Mouse (Mus musculus): ENCODE results near the gene C3.

Gene C3

DNA sequence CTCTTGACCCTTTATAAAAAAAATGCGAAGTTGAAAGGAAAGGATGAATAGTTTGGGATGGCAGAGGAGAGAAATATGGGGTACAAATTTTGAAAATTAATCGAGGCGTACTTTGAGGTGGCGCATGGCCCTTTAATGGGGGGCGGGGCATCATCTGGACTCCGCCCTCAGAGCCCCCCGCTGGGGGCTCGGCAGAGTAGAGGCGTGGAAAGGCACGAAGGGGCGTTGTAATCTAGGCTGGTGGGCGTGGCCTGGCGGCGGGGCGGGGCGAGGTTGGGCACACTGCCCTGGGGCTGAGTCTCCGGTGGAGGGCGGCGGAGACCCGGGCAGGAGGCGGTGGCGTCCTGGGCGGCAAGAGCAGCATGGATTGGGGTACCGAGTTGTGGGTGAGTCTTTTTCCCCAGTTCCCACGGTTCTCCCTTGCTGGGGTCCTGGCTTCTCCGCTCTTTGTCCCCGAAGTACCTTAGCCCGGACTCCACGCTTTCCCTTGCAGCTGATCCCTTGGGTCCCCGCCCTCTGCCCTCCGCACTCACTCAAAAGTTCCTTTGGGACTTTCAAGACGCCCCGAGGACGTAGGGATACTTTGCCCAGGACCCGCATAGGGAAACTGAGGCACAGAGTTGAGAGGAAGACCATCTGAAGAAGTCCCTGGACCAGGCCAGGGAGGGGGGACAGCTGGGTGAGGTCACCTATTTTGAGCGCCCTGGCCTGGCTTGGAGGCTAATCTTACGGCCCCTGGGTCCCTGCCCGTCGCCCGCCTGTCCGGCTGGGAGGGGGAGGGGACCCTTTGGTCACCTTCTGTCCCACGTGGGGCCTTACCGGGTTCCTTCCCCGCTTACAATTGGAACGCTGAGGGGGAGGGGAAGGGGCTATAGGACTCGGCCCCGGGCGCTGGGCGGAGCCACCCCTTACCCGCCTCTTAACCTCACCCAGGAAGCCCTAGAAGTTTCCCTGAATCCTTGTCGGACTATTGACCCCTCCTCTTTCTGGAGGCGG lies 21.5 kb upstream of the C3 start, which contains the start of gene Trip10:
TSS of gene Trip10 (plus strand) at position 270 of the 996 bp plus-strand sequence.
- DNase-seq = peak; percentile 96

DNA sequence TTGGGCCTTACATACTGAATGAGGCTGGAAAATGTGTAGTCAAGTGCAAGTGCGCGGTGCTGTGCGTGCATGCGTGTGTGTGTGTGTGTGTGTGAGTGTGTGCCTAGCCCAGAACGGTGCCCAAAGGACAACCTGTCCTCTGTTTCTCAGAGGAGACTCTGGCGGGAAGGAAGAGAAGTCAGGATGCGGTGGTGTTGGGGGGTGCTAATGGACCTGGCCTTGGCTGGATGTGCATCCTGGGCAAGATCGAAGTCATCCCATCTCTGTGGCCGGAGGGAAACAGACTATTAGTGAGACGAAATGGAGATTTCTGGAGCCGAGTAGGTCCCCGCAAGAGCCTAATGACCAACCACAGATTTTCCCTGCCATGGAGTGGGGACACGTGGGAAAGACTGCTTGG lies 20.8 kb upstream of the C3 start:
- no peak for DNase-seq

DNA sequence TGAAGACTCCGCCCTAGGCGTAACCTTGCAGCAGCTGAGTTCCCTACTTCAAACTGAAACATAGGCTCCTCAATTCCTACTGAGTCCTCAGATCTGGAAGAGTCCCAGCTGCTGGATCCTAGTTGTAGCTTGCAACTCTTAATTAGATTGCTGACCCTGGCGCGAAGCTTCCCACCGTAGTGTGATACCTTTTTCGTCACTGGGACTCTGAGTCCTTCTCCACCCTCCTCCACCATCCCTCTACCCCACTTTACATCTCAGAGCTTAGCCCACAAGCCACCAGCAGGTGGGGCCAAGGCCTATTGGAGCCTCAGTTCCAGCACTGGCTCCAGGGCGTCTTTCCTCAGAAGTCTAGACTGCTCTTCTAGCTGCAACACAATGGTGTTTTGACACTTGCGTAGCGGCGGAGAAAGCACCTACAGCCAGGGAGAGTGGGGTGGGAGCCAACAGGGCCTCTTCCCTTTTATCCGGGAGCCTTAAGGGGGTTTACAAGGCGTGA lies 20.3 kb upstream of the C3 start, which contains the start of gene Gpr108:
TSS of gene Gpr108 (minus strand) at position 246 of the 499 bp plus-strand sequence.
- peak; percentile 92 for DNase-seq

DNA sequence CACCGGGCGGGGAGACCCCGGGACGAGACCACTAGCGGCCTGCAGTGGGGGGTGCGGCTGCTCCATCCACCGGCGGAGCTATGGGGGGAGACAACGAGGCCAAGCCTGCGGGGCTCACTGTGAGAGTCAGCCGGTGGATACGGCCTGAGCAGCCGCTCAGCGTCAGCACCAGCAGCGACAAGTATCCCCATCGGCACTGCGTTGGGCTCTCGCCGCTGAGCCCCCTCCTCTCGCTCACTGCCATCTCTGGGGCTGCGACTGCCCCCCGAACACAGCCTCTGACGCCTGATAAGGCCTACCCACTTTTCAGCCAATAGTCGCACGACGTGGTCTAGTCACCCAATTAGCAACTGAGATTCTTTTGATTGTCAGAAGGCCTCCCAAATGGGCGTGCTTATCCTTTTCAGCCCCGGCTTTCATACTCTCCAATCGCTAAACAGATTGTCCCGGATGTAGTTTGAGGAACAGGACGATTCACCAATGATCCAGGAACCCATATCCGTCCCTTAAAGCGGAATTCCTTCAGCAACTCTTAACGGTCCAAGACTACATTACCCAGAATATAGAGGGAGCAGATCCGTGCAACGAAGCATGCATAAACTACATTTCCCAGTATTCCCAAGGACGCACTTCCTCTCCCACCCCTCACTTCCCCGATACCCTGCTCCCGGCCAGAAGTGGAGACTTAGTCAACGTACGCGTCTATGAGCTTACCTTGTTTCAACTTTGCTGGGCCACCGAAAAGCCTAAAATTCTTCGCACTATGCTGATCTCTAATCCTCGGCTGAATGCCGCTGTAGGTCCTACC lies 19.7 kb upstream of the C3 start:
- DNase-seq = peak; percentile 96

DNA sequence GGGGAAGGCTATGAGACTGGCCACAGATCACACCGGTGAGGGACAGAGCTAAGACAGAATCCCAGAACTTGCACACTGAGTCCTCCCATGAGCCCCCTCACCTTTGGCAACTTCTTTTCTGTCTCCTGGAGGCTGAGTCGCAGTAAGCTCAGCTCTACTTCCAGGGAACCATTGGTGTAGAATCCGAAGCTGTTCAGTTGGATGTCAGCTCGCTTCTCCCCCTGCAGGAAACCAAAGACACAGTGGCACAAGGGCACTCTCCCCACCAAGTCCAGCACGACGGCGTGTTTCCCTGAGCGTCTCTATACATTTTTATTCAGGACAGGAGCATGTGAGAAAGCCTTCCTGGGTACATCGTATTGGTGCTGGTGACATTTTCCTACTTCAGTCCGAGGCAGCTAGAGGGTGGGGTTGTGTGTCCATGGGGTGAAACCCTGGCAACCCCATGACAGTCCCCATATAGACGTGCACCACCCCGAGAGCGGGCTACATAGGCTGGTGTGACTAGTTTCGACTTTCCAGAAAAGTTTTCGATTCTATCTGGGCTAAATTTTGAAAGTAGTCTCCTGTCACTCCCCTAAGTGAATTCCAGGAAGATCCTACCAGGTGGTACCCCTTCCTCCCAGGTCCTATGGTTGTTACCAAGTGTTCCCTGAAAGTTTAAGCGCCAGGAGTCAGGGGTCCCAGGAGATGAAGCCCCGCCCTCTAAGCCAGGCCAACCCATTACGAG lies 18.9 kb upstream of the C3 start:
- DNase-seq = peak; percentile 90

DNA sequence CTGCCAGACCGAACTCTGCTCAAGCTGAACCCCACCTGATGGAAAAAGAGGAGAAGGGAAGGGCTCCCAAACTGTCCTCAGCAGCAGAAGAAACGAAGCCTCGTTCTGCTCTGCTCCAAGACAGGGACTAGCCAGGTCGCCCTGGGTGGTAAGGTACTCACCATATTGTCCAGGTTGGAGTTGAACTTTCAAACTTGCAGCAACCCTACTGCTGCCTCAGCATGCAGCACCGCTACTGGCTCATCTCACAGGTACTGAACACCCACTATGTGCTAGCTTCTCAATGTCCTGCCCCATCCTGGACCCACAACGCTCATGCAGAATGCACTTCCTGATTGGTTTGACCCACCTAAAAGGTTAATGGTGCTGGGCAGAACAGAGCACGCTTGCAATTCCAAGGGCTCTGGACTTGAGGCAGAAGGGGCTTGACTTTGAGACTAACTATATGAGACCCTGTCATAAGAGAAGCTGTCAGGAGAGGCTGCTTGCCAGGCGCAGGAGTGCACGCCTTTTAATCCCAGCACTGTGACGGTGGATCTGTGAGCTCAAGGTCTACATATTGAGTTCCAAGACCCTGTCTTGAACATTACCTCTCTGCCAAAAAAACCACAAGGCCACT lies 17.5 kb upstream of the C3 start:
- no peak for DNase-seq

DNA sequence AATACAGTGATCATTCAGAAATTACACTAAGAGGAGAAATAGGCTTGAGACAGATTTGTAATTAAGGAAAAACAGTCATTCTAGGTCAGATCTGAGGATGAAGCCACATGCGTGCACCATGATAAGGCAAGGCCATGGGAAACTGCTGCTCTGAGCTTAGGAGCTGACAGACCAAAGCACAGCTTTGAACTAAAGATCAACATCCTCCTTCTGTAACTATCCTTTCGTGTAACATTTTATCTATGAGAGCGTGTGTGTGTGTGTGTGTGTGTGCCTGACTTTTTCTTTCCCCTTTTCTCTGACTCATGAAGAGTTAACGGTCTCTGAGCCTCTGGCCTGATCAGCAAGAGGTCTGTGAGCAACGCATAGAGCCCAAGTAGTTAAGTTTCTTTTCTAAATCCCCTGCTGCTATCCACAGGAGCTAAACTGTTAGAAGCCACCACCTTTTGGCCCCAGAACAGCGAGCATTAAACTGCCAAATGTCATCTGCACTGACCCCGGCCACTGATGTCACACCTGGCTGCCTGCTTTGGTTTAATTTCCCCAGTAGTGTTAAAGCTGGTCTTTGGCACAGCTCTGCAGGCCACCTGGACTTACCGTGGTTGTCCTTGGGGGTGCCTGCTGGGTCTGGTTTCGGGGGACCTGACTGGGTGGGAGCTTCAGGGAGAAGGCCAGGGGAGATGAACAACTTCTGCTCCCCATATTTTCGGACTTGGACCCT lies 15.9 kb upstream of the C3 start:
- DNase-seq = no peak

DNA sequence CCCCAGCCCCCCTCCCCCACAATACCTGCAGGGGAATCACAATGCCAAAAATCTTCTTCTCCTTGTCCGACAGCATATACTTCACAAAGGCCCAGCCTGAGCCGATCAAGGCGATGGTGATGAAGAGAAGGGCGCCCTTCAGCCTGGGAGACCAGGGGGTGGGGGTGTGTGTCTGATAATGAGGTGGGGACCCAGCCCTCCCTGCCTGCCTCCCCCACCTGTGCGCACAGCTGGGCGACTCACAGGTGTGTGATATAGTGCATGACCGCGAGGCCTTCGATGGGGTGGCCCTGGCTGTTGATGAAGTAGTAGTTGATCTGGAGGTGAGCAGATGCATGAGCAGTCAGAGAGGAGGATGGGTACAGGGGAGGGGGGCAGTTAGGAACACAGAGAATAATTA lies 9.2 kb upstream of the C3 start:
- DNase-seq = no peak

DNA sequence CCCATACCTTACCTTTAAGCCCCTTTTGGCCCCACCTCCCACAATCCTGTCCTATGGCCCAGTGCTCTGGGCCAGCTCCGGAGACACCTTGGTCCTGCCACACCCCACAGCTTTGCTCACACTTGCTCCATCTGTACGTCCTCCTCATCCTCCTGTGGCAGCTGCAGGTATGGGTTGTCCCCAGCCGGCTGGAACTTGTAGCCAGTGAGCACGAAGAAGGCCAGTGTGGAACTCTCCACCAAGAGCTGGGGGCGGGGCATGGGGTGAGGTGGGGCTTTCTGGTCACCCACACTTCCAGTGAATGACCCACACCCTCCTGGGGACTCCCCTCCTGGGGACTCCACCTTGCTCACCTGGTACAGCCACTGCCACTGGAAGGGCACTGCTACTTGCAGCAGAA lies 7.9 kb upstream of the C3 start:
- no peak for DNase-seq

DNA sequence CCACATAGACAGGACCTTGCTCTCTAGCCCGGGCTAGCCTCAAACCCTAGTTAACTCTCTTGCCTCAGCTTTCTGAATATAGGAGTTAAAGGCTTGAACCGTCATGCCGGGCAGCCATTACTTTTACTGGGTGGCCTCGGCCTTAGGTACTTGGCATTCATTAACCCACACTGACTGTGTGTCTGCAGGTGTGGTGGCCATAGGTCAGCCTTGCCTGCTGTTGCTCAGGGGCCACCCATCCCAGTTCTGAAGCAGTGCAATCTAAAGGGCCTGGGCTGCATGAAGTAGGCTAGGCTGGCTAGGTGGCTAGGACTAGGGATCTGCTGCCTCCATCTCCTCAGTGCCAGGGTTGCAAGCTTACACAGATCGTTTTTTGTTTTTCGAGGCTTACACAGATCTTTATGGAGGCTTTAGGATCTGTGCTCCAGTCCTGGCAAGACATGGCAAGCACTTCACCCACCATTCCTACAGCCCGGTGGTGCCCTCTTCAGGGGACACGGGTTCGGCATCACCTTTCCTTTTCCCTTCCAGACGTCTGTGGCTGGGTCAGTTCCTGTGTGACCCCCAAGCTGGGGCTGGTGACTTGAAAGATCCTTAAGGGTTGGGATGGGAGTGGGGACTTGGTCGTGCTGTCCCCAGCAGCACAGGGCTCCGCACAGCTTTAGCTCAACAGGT lies 6.5 kb upstream of the C3 start:
- no peak for DNase-seq

DNA sequence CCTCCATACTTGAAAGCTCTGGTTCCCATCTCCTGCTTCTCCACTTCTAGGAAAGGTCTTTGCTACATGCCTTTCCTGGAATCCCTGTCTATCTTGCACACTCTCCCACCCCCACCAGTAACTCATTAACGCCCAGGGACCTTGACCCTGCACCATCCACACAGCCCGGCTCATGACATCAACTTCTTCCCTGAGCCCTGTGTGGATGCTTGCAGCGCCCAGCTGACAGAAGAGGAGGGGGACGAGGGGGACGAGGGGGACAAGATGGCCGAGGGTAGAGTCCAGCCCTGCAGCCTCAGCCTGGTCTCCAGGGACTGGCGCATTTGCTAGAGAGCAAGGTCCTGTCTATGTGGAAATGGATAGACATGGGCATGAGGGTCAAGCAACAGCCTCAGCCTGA lies 5.1 kb upstream of the C3 start:
- DNase-seq = peak; percentile 21

DNA sequence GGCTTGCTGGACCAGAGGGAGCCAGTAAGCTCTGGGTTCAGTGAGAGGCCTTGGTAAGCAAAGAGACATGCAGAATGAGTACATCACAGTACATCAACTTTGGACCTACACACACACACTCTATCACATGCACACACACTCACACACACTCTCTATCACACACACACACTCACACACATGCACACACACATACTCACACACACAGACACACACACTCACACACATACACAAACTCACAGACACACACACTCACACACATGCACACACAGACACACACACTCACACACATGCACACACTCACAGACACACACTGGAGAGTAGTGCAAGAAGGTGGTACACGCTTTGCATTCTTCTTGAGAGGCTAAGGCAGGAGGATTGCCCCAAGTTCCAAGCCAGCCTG lies 4.3 kb upstream of the C3 start:
- no peak for DNase-seq

DNA sequence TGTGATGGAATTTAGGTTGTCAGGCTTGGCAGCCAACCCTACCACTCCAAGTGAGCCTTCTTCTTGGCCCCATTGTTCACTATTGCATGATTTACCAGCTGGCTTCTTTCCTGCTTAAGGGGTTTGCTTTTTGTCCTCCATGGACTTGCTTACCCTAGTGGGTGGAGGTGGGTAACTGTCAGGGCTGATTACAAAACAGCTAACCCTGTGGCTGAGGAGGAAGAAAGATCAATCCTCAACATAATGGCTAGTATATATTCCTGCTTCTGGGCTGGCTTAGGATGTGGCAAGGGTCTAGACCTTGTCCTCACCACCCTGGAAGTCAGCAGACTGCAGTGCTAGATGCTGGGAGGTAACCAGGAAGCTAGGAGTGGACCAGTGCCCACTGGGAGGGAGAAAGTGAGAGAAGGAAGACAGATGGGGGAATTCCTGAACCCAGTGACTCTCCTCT lies 3.4 kb upstream of the C3 start:
- DNase-seq = no peak

DNA sequence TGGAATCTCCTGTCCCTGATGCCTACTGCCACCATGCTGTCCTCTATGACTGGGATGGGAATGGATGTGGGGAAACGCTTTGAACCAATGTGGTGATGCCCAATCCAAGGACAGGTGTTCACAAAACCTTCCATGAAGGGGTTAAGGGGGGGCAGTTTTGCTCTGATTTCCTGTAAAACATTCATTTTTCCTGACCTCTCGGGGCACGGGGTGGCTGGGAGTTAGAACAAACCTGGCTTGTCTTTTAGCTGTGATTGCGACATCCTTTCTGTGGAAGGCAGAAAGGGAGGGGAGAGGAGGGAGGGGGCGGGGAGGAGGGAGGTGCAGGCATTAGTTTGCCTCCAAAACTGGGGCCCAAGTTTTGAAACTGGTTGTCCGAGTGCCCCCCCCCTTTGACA lies 2.8 kb upstream of the C3 start:
- DNase-seq = no peak

DNA sequence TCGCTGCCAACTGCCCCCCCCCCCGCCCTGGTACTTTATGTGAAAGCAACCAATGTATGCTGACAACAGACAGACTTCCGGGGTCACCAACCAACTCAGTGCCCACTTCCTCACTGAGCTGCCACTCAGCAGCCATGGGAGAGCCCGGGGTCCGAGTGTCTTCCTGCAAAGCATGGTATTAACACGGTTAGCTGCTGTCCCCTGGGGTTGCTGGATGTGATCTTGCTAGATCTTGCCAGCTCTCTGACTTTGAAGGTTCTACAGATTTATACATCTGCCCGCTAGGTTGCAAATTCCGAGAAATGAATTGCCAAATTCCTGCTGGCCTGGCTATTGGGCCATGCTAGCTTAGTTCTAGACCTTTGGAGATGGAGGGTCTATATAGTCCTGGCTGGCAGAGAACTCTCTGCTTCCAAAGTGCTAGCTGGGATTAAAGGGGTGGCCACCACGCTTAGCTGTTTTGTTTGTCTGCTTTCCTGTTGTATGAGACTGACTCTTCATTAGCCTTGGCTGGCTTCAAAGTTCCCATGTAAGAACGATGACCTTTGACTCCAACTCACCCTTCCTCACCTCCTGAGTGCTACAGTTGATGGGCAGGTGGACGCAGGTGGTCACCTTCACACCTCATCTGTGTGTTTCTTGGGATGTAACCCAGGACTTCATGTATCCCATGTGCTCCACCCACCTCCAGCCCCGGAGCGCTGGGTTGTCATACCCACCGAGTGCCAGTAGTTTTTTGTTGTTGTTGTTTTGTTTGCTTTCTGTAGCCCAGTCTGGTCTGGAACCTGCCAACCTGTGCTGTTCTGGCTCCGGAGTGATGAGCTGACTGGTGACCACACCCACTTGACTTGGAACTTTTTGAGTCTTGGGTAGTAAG lies 2.2 kb upstream of the C3 start:
- no peak for DNase-seq

DNA sequence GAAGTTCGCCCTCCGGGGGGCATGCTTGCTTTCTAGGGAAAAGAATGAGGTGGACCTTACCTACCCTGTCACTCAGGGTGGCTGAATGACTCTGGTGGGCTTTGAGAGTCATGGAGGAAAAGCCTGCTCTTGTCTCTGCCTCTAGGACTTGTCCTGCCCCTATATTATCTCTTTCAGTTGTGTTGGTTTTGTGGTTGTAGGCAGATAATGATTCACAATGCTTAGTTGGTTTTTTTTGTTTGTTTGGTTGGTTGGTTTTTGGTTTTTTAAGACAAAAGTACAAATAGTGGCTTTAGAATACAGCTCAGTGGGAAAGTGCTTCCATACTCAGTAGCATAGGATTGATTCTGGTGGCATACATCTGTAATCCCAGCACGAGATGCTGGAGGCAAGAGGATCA lies 937 bp upstream of the C3 start:
- DNase-seq = no peak

DNA sequence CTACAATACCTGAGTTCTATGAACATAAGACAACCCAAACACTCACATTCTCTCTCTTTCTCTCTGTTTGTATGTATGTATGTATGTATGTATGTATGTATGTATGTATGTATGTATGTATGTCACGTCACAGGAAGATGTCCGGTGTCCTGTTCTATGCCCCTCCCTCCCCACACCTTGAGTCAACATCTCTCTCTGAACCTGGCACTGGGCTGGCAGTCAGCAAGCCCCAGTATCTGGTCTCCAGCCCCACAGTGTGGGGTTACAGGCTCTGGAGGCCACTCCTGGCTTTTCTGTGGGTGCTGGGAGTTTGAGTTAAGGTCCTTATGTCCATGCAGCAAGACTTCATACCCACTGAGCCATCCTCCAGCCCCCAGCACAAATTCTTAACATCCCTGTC lies 468 bp downstream of the C3 start:
- DNase-seq = no peak

DNA sequence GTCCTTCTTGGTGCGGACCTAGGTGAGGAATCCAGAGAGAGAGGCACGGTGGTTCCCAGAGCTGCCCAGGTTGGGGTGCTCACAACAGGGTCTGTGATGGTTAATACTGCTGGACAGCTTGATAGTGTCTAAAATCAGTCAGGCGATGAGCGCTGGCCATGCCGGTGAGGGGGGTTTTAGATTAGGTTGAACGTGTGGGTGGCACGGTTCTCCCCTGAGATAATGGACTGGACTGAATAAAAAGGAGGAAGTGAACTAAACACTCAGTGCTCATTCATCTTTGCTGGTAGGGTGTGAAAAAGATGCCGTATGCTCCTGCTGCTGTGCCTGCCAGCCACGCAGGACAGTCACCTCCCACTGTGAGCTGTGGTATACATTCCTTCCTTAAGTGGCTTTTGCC lies 4.6 kb downstream of the C3 start:
- no peak for DNase-seq

DNA sequence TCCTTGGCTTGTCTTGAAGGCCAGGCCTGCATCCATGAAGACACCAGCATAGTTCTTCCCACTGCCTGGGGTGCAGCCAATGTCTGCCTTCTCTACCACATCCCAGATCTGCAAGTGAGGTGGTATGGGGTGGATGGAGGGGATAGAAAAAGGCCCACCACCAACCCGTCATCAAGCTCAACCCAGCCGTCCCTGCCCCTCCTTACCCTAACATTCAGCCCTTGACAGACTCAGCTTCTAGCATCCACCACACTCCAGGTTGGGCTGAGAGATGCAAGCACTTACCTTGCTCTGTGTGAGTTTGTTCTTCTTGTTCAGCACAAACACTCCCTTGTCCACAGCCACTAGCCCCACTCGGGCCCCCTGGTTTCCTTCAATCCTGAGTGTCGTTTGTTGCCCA lies 6.0 kb downstream of the C3 start:
- no peak for DNase-seq

DNA sequence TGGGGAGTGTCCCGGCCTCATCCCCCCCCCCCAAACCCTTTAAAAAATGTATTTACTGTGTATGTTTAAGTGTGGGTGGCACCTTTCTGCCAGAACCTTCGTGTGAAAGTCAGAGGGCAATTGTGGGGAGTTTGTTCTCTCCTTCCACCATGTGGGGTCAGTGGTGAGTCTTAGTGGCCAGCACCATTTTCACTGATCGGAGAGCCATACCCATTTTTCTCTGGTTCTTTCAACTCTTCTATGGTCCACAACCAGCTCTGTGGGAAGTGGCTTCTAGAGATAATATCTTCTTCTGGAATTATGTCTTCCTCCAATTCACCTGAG lies 8.1 kb downstream of the C3 start:
- DNase-seq = peak; percentile 50

Data from embryo, embryonic 11 days (tissue).